Mouse (Mus musculus) T-helper 1 cell (primary cell): Measurements from ENCODE around the gene Crb1.

ENCODE experiments used
- in situ Hi-C: fragments of 300-600 bp; cut with MboI, MseI; formaldehyde crosslinking; loops from one replicate; pipeline ENCODE4 v1.15.1; 2025; ENCODE audit warnings: high pct_unique_total_duplicates

Crb1 gene

DNA sequence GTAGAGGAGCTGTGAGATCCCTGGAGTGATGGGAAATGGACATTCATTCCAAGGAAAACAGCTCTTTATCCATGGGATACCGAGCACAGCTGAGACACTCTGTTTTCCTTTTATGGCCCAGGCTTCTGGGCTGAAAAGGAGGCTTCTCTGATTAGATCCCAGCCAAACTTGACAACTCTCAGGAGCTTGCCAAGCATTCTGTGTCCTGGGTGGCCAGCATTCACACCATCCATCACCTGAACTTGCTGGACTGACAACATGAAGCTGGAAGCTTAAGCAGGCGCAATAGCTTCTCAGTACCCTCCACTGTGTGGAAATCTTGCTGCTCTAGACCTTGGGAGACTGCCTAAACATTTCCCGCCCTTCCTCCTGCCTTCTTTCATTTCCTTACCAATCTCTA is 144.3 kb downstream of the Crb1 start:
- in situ Hi-C loops = no loop called here

DNA sequence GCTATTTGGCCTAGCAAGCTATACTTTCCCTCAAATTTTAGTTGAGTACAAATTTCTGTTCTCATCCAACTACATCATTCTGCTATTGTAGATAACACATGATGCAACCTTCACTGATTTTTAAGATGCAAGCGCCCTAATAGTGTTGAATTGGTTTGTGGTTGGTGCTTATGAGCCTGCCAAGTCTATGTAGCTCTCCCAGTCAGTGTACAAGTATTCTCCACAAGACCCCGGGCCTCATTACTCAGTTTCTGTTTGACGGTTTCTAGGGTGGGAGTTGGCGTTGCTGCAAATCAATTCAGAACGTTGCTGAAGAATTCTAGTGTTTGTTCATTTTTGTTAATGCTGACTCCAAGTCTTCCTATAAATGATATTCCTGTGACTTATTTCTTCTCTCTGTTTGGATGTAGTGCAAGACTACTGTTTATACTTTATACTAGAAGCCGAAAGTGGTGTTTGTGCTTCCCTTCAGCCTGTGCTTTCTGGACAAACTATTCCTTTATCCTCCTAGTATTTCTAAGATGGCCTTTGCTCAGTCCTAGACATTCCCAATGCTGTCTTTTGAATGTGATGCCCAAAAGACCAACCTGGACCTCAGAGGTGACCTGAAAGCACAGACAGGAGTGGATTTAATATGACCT is 152.5 kb downstream of the Crb1 start:
- in situ Hi-C loops = no loop called here

DNA sequence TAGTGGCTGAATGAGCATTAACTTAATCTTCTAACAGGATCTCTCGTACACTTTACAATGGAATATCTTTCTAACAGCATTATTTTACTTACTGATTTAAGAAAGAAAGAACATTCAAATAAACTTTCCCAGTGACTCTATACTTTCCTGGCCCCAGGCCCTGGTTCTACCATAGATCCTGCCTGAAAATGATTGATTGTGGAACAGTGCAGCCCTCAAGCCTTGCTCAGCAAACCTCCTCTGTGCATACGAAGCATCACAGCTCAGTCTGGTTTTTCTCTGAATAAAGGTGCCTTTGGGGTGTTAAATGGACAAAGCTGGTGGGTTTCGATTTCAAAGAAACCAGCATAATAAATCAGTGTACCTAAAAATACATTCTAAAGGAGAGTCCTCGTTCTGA is 153.1 kb downstream of the Crb1 start:
- in situ Hi-C loops = no loop called here

DNA sequence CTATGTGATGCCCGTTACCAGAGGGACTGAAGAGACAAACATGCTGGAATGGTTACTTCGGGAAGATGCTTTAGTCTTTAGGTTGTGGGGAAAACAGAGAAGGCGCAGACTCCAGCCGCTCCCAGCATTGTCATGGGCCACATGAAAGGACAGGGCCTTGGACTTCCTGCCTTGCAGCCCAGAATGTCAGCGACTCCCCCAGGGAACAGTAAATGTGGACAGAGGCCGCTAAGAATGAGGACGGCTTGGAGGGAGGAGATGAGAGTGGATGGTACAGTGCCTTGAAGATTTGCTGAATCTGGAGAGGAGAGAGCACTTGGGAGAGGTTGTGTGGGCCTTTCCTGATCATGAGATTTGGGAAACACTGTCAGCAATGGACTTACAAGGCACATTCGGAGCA is 161.6 kb downstream of the Crb1 start:
- in situ Hi-C loops = no loop called here

DNA sequence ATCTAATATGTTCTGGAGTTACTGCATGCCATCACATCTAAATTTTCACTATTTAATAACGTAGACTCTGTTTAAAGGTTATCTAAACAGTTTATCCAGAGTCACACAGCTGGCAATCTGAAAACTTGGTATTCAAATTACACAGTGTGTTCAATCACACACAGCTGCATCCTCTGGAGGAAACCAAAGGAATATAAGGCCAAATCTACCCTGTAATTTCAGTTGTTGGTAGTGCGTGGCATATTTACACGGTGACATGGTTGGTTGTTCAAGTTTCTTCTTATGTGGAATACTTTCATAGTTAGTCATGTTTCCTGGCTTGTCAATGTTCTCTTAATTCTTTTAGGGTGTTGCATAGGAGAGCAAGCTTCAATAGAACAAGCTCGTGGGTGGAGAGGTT is 166.4 kb downstream of the Crb1 start:
- in situ Hi-C loops = no loop called here

DNA sequence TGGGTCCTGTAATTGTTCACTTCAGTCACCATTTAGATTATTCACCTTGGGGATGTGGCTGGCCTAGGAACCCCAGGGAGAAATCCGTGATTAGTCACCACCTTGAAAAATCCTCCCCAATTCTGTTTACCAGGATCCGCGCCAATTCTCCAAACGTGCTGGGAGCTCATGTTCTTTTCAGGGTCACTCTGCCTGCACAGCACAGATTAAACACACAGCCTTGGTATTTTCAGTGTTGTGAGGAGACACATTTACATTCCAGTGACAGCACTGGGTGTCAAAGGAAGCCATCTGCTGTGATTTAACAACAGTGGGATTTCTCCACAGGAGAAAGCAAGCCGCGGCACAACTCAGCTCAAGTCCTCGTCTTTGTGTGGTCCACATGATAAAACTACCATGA is 167.1 kb downstream of the Crb1 start:
- in situ Hi-C loops = no loop called here

DNA sequence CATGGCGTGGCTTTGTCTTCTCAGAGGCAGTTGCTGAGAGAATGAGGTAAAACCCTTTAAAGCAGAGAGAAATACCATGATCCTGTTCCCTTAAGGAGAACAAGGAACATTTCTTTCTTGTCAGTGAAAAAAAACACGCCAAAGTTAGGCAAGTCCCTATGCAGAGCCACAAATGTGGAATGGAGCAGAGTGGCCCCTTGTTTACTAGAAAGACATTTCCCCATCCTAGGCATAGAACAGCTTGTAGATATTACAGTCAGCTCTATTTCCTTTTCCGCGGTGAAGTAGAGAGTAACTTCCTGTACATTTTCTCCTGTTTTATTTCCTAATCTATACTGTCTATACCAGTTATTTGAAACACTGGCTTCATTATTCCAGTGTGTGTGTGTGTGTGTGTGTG is 170.6 kb downstream of the Crb1 start:
- in situ Hi-C loops = no loop called here

DNA sequence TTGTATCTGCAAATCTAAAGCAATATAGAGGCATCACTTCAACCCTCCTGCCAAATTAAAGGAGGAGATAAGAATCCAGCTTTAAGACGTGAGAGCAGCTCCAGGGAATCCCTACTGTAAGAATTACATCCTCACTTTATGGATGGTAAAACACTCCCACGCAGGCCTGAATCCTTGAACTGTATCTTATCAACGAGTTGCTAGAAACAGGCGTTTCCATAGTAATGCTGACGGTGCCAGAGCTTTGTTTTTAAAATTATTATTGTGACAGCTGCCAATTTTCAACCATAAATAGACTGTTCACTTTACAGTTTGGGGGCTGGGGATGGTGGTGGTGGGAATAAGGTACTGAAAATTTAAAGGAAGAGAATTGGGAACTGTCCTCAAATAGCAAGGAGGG is 173.9 kb downstream of the Crb1 start:
- in situ Hi-C loops = no loop called here

DNA sequence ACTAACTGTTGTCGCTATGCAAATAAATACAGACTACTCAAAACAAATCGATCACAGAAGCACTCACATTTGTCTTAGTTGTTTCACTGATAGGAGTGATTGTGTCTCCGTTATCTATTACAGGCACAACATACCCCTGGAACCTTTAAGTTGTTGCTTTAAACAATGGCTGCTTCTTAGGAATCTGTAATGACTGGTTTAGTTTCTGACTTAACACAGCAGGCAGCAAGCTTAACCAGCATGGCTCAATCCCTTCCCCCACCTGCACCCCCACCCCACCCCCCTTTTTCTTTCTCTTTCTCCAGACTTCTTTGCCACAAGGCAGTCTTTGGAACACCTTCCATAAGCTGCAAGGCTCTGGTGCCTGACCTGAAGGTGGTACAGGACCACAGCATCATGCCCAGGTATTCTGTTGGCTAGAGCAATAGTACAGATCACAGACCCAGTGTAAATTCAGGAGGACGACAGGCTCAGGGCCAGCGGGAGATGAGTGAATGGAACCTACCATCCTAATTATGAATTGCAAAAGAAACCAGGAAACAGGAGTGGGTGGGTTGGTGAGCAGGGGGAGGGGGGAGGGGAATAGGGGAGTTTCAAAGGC is 182.4 kb downstream of the Crb1 start:
- in situ Hi-C loops = no loop called here

DNA sequence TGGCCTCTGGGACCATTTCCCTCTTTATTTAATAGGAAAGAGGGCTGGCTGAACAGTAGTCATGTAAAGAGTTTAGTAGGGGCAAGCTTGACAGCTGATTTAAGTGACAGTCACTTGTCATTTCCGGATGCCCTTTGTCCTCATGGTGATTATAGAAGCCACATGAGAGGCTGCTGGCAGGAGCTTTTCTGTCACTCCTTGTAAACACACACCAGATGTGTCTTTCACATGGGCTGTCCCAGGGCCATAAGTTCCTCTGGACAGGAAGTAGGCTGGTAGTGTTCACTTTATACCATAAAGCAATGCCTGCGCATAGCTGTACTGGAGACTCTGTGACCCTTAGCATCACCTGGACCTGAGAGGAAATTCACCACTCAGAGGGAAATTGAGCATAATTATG is 182.9 kb downstream of the Crb1 start:
- in situ Hi-C loops = no loop called here

DNA sequence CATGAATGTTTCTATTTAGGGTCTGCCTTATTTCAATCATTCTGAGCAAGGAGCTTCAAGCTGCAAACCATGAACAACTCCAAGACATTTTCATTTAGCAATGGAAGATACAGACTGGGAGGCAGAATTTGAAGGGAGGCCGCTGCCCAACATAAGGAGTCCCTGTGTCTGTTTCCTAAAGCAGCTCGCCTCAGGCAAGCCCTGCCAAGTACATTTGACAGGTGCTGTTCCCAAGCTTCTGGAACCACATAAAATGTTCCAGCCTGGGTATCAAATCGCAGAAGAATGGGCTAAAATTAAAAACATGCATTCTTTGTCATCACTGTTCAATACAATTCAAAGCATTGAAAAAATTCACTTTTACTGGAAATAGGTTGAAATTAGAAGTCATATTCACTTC is 184.3 kb downstream of the Crb1 start:
- in situ Hi-C loops = no loop called here

DNA sequence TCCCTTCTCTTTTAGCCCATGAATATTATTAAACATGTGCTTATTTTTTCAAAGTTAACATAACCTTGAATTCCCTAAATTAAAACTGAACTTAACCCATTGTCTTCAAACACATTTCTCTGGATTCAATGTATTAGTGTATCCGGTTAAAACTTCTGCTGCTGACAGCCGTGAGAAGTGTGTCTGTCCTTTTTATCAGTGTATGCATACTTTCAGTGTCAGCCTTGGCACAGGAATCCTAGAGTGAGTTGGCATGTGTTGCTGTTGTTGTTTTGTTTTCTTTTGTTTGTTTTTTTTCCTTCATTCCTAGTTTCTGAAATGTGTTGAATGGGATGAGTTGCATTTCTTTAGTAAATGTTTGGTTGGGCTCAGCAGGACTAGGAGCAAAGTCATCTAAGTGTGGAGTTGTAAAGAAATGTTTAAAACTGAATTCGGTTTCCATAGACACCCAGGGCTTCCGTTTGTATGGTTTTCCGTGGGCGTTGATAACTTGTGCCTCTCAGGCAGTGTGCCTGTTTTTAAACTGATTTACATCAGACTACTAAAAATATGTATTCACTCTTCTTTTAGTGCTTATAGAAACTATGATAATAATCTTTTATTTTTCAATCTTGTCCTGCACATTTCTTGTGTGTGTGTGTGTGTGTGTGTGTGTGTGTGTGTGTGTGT is 196.3 kb downstream of the Crb1 start:
- in situ Hi-C loops = no loop called here

DNA sequence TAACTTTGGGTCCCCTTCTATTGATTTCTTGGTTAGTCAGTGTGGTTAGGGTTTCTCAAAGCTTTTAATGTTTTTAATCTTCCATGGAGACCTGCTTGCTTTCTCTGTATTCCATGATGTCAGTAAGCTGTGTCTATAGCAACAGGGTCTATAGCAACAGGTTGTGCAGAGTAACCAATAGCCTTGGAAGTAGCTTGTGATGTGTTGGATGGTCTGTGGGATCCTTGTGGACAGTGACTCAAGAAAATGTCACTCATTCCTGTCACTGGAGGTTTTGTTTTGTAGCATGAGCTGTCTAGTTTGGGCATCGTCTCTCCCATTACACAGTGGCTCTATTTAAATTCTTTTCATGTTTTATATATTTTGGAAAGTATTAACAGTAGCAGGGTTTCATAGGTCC is 197.2 kb downstream of the Crb1 start:
- in situ Hi-C loops = no loop called here

DNA sequence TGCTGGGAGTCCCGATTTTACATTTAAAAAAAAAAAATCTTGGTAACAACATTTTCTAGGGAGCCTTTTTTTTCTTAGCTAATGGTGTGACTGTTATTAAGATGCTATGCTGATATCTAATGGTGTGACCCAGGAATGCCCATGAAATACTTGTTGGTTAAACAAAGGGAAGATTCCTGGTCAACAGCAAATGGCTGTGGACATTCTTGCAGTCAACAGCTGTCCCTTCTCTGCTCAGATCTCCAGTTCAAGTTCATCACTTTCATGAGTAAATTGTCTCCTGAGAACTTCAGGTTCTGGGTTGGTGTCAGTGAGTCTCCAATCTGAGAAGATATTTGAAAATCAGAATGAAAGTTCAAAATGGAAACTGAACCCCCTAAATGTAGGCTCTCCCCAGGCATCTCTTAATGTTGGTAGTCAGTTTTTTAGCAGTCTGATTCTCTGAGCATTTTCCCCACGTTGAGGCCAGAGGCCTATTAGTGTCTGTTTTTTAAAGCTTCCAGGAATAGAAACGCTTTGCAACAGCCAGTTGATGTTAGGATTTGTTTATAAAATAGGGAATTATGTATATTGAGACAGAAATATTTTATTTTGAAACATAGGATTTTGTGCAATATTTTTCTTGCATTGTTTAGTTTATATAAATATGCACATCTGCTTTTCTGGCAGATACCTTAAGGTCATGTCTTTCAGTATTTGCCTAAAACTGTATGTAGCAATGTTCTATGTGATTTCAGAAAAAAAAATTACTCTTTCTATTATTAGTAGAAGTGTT is 202.7 kb downstream of the Crb1 start:
- in situ Hi-C loops = no loop called here

DNA sequence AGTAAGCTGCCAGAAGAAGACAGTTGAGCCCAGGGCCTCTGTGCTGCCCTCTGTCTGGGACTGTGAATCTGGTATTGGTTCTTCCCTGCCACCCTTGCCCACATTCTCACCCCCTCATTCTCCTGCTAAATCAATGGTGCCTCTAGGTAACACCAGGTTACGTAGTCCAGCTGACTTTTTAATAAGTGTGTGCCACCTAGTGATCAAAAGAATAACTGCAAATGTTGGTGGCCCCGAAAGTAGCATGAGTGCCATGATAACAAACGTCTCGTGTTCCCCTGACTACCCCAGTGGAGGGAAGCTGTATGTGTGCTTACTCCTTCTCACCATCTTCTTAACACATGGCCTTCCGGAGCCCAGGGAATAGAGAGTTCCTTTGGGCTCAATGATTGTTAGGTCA is 214.1 kb downstream of the Crb1 start:
- in situ Hi-C loops = loop anchor here (5.0 kb wide), 2 partner anchors 99 to 311 kb away; no protein-coding TSS in a partner anchor

DNA sequence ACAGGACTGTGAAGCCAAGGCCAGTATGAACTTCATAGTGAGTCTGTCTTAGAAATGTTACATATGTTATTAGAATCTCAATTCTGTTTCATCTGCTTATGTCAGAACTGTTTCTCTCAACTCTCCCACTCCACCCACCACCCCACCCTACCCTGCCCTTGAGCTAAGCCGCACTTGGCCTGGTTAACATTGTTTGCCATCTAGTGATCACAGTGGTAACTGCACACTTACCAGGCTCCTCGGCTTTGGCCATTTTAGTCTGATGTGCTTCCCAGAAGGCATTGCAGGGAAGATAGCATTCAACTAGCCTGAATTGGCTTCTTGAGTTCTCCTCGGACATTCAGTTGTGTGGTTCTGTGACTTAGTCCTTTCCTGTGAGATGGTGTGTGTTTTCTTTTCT is 215.3 kb downstream of the Crb1 start:
- in situ Hi-C loops = loop anchor here (5.0 kb wide), 2 partner anchors 101 to 309 kb away; no protein-coding TSS in a partner anchor

DNA sequence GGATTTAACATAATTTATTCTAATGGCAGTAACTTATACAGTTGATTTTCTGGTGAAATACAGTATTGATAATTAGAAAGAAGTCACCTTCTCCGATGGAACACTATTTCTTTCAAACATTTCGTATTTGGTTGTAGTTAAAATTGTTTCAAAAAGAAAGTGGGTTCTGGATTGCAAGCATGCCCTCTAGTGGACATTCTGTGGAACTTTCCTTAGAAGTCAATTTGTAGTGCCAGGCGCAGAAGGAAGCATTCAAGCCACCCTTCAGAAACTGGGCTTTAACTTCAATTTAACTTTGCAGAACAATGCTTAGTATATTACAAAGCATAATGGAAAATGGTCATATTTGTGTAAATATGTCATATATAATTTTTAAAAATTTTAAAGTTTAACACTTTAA is 220.5 kb downstream of the Crb1 start:
- in situ Hi-C loops = no loop called here

DNA sequence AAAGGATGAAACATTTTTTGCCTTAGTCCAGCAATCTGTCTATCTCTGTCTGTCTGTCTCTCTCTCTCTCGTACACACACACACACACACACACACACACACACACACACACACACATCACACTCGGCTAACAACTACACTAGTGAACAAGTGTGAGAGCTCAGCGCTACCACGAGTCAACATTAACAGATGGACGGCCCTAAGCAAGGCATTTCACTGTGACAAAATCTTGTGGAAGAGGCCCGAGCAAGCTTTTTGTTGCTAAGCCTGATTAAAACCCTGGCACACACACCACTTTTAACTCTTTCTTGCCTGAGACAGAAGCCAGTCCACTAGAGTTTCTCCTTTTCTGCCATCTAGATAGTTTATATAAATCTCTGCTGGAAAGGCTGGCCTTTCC is 223.4 kb downstream of the Crb1 start:
- in situ Hi-C loops = no loop called here

DNA sequence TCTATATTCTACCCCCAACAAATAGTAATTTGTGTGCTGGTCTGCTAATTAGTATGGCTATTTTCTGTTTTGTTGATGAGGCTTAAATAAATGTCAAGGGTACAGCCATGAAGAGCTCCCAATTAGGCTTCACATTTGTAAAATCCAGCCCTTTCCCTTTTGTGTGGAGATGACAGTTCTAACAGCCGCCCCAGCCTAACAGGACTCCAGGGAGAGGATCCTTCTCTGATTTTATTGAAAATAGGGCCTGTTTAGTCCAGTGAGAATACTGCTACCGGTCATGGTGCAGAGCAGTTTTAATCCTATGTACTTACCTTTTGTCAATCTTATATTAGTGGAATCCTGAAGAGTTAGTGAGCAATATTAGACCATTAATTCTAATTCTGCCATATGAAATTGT is 223.9 kb downstream of the Crb1 start:
- in situ Hi-C loops = no loop called here
